Mouse (Mus musculus) hindbrain, embryonic 12.5 days (tissue): ENCODE data around the gene Ccdc6. TPM values are rescaled to one million over a fixed set of nuclear protein-coding genes. Genes with fewer than 3 reads are reported as not detected.
A peak's percentile ranks its signal among the peaks of the same experiment; 100 is the strongest.

Experiments
- ATAC-seq: fragments of 200-750 bp; cut with Nextera tagmentation; 2 replicates; pipeline ENCODE4 v1.8.0; 2017; ENCODE audit warnings: moderate TSS enrichment; ENCODE audit not compliant: low FRiP score
- H3K27ac ChIP-seq: fragments of 300-500 bp; sonication (generic); 2 replicates; pipeline ENCODE4 v1.5.1; 2016; ENCODE audit warnings: mild to moderate bottlenecking
- H3K27me3 ChIP-seq: fragments of 300-500 bp; sonication (generic); 2 replicates; pipeline ENCODE4 v1.6.1; 2016; ENCODE audit warnings: mild to moderate bottlenecking
- H3K36me3 ChIP-seq: fragments of 300-500 bp; sonication (generic); 2 replicates; pipeline ENCODE4 v1.6.1; 2016; ENCODE audit warnings: mild to moderate bottlenecking
- H3K4me1 ChIP-seq: fragments of 300-500 bp; sonication (generic); 2 replicates; pipeline ENCODE4 v1.6.1; 2016
- H3K4me2 ChIP-seq: fragments of 300-500 bp; sonication (generic); replicated peaks from 2 replicates; pipeline ENCODE4 v1.6.1; 2016; ENCODE audit warnings: mild to moderate bottlenecking
- H3K4me3 ChIP-seq: fragments of 300-500 bp; sonication (generic); 2 replicates; pipeline ENCODE4 v1.5.1; 2016; ENCODE audit warnings: mild to moderate bottlenecking
- H3K9ac ChIP-seq: fragments of 300-500 bp; sonication (generic); 2 replicates; pipeline ENCODE4 v1.6.1; 2016; ENCODE audit warnings: mild to moderate bottlenecking, moderate library complexity
- H3K9me3 ChIP-seq: fragments of 300-500 bp; sonication (generic); replicated peaks from 2 replicates; pipeline ENCODE4 v1.6.1; 2016; ENCODE audit warnings: mild to moderate bottlenecking
- WGBS: fragments of 180-500 bp; shearing (Covaris S2); methylation state at CpG from one replicate; pipeline ENCODE4 v1.1.7; 2016; 5-methylcytosine and 5-hydroxymethylcytosine counted together
- polyA plus RNA-seq: library from polyadenylated mRNA; unstranded; fragments of >200 nt; fragmentation: Nextera tagmentation; extraction: Ambion mirVana; gene quantifications from 2 replicates; pipeline ENCODE4 v1.2.1, GENCODE M21; 2016

Ccdc6 gene
- 17.0 and 18.9 TPM in 2 replicates for polyA plus RNA-seq

DNA sequence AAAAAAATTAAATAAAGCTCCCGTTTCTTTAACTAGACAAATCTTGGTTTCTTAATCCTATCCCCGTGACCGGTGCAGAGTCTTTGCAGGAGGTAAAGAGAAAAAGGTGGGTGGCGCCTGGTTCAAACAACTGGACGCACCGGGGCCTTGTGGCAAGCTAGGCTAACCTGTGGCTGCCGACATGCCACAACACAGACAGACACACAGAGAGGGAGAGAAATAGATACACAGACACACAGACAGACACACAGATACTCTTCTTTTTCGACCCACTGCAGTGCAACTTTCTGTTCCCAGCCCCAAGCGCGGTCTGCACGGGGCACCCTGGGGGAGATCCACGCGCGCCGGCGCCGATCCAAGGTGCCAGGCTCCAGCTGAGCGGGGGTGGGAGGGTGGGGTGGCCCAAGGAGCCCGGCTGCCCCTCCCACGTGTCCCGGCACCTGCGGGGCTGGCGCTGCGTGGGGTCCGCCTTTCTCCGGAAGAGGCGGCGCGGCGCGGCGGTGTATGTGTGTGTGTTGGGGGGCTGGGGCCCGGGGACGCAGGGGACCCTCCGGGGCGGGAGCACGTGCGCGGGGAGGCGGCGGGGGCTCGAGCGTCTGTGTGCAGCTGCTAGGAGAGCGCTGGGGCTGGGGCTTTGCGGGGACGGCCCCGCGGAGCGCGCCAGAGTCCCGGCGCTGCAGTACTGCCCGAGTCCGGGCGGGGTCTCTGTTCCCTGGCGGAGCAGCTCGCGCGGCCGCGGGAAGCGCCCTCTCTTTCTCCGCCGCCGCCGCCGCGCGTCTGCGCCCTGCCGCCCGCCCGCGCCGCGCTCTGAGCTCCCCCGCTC is at the start of gene Ccdc6:
Ccdc6 (plus strand) TSS at position 756 of the 823 bp plus-strand sequence.
- peaks cover 36% of the 10 kb centered on the region for H3K4me1 ChIP-seq
- H3K36me3 ChIP-seq: no peaks in the 10 kb centered on the region
- H3K27ac ChIP-seq: peak within 1 kb of the TSS; percentile 86
- 0 out of 2 replicates have a peak, but pooled peaks cover under 1% of the 10 kb centered on the region for H3K9me3 ChIP-seq
- WGBS: under 1% methylated on average over 50 of the region's 77 CpGs
- ATAC-seq: peak; percentile 90
- peak within 1 kb of the TSS; percentile 88 for H3K9ac ChIP-seq
- H3K27me3 ChIP-seq: no peaks in the 10 kb centered on the region
- H3K4me2 ChIP-seq: peak within 1 kb of the TSS; percentile 95
- peak within 1 kb of the TSS; percentile 78 for H3K4me3 ChIP-seq

DNA sequence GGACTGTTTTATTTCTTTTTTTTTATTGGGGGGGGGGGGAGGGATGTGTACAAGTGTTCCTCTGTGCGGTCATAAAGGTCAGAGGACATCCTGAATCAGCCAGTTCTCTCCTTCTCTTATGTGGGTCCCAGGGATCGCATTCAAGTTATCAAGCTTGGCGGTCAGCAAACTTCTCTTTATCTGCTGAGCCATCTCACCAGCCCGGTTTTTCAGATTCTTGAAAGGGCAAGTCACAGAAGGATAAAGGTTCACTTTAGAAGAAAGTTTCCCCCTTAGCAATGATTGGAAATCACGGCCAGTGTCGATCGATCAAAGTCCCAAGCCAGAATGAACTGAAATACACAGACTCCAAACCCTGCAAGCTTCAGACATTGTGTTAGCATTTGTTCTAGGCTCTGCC is 47.1 kb upstream of the Ccdc6 start:
- H3K9ac ChIP-seq: no peak overlapping the region
- H3K9me3 ChIP-seq: peaks cover 7% of the 10 kb centered on the region; the same call in 1 of the 2 replicates
- H3K27me3 ChIP-seq: no peaks in the 10 kb centered on the region
- no peak for ATAC-seq
- H3K4me2 ChIP-seq: no peak overlapping the region
- H3K4me1 ChIP-seq: no peaks in the 10 kb centered on the region
- WGBS: 87% methylated on average over 7 of the region's 7 CpGs
- H3K4me3 ChIP-seq: no peak overlapping the region
- H3K36me3 ChIP-seq: no peaks in the 10 kb centered on the region
- no peak overlapping the region for H3K27ac ChIP-seq

DNA sequence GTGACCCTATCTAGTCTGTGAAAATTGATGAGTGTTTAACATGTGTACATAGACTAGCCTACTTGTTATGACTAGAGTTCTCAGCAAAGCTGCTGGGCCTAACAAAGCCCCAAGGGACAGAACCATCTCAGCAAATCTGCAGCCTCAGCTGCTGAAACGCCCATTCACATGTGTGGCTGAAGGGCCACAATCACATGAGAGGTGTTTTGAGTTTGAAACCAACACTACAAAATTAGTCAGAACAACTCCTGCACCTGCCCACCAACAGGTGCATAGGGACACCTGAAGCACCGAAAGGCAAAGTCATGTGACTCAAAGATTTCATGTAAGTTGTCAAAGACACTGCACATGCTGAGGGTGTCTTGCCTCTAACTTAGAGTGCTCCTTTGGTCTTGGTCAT is 41.6 kb upstream of the Ccdc6 start:
- H3K36me3 ChIP-seq: no peaks in the 10 kb centered on the region
- H3K9ac ChIP-seq: no peak overlapping the region
- ATAC-seq: no peak
- no peak overlapping the region for H3K4me3 ChIP-seq
- H3K27ac ChIP-seq: no peak overlapping the region
- H3K9me3 ChIP-seq: peaks cover 7% of the 10 kb centered on the region; the same call in 1 of the 2 replicates
- no peaks in the 10 kb centered on the region for H3K4me1 ChIP-seq
- WGBS: 89% methylated on average over 2 of the region's 2 CpGs
- no peaks in the 10 kb centered on the region for H3K27me3 ChIP-seq
- H3K4me2 ChIP-seq: no peak overlapping the region

DNA sequence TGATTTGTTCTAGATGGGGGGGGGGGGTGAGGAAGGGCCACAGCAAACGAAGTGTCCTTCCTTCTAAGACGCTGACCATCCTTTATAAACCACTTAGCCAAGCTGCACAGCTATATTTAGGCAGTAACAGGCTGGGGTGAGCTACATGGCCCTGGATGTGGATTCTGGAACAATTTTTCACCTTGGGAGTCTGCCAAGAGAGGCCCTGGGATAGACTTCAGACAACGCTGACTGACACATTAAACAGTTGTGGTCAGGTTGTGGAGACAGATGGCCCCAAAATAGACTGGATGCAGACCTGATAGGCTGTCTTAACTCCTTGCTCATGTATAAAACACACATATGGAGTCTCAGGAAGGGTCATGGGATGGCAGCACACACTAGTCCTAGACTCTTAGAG is 39.9 kb upstream of the Ccdc6 start:
- Histone ChIP-seq H3K4me2 (no peak overlapping the region), H3K4me1 (0 out of 2 replicates have a peak, but pooled peaks cover 3% of the 10 kb centered on the region), H3K27ac (no peak overlapping the region), H3K9me3 (peaks cover 7% of the 10 kb centered on the region; the same call in 1 of the 2 replicates), H3K36me3 (no peaks in the 10 kb centered on the region), H3K9ac (no peak overlapping the region), H3K27me3 (no peaks in the 10 kb centered on the region), H3K4me3 (no peak overlapping the region)
- ATAC-seq: no peak
- WGBS: 86% methylated on average over 3 of the region's 3 CpGs

DNA sequence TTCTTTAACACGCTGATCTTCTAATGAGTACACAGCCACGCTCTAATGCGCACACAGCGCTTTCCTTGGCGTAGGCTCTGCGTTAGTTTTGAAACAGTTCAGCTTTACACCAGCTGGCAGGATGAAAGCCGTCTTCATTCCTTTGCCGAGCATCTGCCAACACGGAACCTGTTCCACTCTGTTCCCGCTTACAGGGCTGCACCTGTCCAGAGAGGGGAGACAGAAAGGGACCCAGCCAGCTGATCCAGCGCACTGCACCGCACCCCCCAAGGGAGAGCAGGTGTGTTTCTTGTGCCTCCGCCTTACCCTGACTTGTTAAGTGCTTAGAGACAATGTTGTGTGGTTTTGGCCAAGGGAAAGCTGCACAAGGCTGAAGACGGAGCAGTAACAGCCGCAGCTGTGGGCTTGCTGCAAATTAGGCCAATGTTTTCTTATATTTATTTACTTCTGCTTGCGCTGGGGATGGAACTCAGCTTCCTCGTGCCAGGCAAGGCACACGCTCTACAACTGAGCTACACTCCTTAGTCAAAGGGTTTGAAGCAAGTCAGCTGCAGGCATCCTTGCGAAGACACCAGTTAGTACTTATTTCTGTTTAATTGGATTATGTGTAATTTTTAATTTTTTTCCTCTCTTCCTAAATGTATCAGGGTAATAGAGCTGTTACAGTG is 36.8 kb upstream of the Ccdc6 start:
- Histone ChIP-seq H3K36me3 (no peaks in the 10 kb centered on the region), H3K9me3 (no peaks in the 10 kb centered on the region), H3K27me3 (no peaks in the 10 kb centered on the region), H3K27ac (no peak overlapping the region), H3K9ac (no peak overlapping the region), H3K4me1 (0 out of 2 replicates have a peak, but pooled peaks cover 3% of the 10 kb centered on the region), H3K4me2 (no peak overlapping the region), H3K4me3 (no peak overlapping the region)
- WGBS: 80% methylated on average over 19 of the region's 19 CpGs
- no peak for ATAC-seq

DNA sequence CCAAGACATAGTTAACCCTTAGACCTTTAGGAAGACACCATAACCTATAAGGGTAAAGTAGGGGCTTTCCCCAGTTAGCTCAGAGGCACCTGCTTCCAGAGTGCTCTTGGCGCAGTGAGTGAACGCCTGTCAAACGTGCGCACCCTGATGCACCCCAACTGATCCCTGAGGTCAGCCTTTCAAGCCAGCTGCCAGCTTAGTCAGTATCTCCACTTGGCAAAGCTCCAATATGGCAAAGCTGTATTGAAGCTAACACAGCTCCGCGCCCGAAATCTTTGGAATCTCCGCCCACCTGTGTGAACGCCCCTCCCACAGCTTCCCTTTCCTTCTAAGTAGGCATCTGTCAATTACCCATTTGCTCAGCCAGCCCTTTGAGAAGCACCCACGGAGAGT is 36.2 kb upstream of the Ccdc6 start:
- no peak overlapping the region for H3K4me3 ChIP-seq
- no peak overlapping the region for H3K4me2 ChIP-seq
- no peak overlapping the region for H3K27ac ChIP-seq
- H3K4me1 ChIP-seq: 0 out of 2 replicates have a peak, but pooled peaks cover 3% of the 10 kb centered on the region
- 43% methylated on average over 10 of the region's 10 CpGs for WGBS
- no peak overlapping the region for H3K9ac ChIP-seq
- H3K27me3 ChIP-seq: no peaks in the 10 kb centered on the region
- no peak for ATAC-seq
- H3K36me3 ChIP-seq: no peaks in the 10 kb centered on the region
- H3K9me3 ChIP-seq: no peaks in the 10 kb centered on the region

DNA sequence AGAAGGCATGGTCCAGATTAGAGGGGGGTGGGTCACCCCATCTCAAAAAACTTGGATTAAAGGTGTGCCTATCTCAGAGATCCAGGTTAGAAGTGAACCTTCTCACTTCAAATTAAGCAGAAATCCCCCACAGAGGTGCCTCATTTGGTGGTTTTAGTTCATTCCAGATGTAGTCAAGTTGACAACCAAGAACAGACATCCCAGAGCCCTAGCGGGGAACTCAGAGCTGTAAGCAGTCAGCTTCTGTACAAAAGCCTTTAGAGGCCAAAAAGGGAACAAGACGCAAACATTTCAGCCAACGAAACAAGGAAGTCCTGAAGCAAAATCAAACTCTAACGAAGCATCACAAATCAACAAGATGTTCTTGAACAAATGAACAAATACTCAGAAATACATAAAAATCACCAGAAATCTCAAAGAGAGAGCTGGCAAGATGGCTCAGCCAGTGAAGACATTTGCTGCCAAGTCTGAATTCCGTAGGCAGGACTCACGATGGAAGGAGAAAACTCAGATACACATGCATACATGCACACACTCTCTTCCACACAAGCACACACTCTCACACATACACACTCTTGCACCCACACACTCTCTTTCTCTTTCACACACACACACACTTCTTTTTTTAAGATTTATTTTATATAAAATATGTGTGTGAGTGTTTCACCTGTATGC is 32.9 kb upstream of the Ccdc6 start:
- Histone ChIP-seq H3K4me2 (no peak overlapping the region), H3K4me3 (no peak overlapping the region), H3K27me3 (no peaks in the 10 kb centered on the region), H3K36me3 (no peaks in the 10 kb centered on the region), H3K27ac (no peak overlapping the region), H3K9me3 (no peaks in the 10 kb centered on the region), H3K9ac (no peak overlapping the region), H3K4me1 (peaks cover 10% of the 10 kb centered on the region)
- ATAC-seq: no peak
- WGBS: 94% methylated on average over 6 of the region's 6 CpGs

DNA sequence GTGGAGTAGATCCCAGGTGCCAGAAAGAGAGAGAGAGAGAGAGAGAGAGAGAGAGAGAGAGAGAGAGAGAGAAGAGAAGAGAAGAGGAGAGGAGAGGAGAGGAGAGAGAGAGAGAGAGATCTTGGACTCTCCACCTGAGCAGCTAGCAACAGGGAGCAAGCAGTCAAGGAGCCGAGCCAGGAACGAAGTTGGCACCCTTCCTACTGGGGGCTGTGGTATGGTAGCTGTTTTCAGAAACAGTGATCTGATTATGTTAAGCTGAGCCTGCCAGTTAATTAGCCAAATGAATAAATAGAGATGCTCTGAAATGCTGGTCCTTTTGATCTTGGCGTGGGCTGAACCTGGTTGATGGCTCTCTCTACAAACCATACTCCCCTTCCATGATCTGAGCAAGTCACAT is 31.7 kb upstream of the Ccdc6 start:
- no peak overlapping the region for H3K27ac ChIP-seq
- H3K4me1 ChIP-seq: peaks cover 10% of the 10 kb centered on the region
- H3K4me2 ChIP-seq: no peak overlapping the region
- no peak for ATAC-seq
- H3K36me3 ChIP-seq: no peaks in the 10 kb centered on the region
- WGBS: 95% methylated on average over 3 of the region's 3 CpGs
- H3K9ac ChIP-seq: no peak overlapping the region
- H3K27me3 ChIP-seq: no peaks in the 10 kb centered on the region
- no peak overlapping the region for H3K4me3 ChIP-seq
- no peaks in the 10 kb centered on the region for H3K9me3 ChIP-seq

DNA sequence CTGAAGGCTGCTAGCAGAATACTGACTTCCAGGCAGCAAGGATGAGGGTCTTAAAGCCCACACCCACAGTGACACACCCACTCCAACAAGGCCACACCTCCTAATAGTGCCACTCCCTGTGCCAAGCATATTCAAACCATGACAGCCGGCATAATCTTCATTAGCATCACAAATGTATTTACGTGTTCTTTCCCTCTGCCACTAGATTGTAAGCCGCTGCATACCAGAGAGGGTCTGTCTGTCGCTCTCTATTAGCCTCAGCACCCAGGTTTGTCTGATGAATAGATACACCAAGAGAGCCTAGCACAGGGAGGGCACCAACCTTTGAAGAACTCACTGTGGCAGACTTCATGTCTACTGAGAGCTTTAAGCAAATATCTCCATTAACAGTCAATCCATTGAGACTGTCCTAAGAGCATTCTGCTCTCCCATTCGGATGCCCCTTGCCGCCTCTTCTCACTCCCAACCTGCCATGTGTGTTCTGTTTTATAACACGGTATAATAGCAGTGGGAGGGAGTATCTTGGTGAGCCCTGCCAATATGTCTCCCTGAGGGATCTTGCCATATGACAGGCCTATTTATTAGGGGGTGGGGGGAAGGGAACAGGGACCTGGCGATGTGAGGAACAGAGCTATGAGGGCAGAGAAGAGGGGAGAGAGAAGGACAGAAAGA is 30.3 kb upstream of the Ccdc6 start:
- peak; percentile 69 for ATAC-seq
- Histone ChIP-seq H3K27ac (peak overlapping the region; percentile 37; the same call in 1 of the 2 replicates), H3K4me1 (peaks cover 7% of the 10 kb centered on the region), H3K9me3 (peaks cover 4% of the 10 kb centered on the region; the same call in 1 of the 2 replicates), H3K27me3 (no peaks in the 10 kb centered on the region), H3K9ac (no peak overlapping the region), H3K36me3 (no peaks in the 10 kb centered on the region), H3K4me3 (no peak overlapping the region), H3K4me2 (no peak overlapping the region)
- 41% methylated on average over 8 of the region's 8 CpGs for WGBS

DNA sequence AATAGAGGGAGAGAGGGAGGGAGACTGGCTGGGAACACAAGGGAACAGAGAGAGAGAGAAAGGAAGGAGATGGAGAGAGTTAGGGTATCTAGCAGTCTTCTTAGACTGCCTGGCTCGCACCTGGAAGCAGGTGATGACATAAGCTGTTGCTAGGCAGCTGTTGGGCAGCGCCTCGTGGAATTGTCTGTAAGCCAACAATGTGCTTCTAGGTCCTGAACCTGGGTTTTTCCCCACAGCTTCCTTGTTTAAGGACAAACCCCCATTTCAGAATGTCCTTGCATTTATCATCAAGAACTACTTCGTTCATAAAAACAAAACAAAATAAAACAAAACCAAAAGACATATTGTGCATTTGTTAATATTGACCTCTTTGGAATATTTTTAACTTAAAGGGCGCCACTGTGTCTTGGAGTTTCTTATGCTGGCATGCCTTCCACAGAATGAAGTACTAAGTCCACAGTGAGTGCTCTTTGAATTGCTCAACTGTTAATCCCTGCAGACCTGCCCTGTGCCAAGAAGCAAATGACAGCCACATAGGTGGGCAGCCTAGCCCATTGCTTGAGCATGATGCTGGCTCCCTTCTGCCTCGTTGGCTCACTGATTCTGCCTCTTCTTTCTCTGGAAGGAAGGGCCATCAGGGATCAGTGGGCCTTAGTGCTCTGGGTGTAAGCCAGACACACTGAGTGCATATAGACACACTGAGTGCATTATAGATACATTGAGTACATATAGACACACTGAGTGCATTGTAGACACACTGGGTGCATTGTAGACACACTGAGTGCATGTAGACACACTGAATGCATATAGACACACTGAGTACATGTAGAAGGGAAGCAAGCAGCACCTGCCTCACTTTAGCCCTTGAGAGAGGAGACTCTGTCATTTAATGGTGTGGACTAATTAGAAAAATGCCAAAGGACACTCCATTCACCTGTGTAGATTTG is 29.5 kb upstream of the Ccdc6 start:
- H3K27ac ChIP-seq: 0 out of 2 replicates have a peak overlapping the region, but pooled peaks have one; percentile 37
- H3K27me3 ChIP-seq: no peaks in the 10 kb centered on the region
- WGBS: 68% methylated on average over 6 of the region's 6 CpGs
- no peaks in the 10 kb centered on the region for H3K36me3 ChIP-seq
- H3K9ac ChIP-seq: no peak overlapping the region
- peaks cover 7% of the 10 kb centered on the region for H3K4me1 ChIP-seq
- no peak overlapping the region for H3K4me2 ChIP-seq
- H3K4me3 ChIP-seq: no peak overlapping the region
- peaks cover 4% of the 10 kb centered on the region; the same call in 1 of the 2 replicates for H3K9me3 ChIP-seq
- peak; percentile 35; the same call in 1 of the 2 replicates for ATAC-seq

DNA sequence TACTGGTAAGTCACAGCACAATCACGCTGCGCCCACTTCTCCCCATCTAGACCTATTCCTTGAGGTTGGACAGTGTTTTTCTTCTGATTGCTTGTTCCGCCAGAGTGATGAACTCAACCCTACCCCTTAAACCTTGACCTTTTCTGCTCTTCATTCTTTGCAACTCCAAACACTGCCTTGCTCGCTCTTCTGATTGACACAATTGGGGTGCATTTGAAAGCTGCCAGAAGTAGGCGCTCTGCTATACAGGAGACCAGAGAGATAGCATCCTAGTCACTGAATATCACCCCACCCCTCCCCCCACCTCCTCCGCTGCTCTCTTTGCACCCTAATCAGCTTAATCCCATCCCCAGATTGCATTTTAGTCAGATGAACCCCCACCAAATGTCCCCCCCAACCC is 27.6 kb upstream of the Ccdc6 start:
- H3K9ac ChIP-seq: no peak overlapping the region
- no peak overlapping the region for H3K4me3 ChIP-seq
- WGBS: 59% methylated on average over 6 of the region's 6 CpGs
- H3K27me3 ChIP-seq: no peaks in the 10 kb centered on the region
- H3K36me3 ChIP-seq: no peaks in the 10 kb centered on the region
- ATAC-seq: no peak
- H3K27ac ChIP-seq: no peak overlapping the region
- peaks cover 7% of the 10 kb centered on the region for H3K4me1 ChIP-seq
- peaks cover 4% of the 10 kb centered on the region; the same call in 1 of the 2 replicates for H3K9me3 ChIP-seq
- no peak overlapping the region for H3K4me2 ChIP-seq
